Mouse (Mus musculus) brain, embryonic 14.5 days (tissue): ENCODE data around the gene Pcif1.

ENCODE experiments used
- CTCF ChIP-seq: fragments of 200-500 bp; IDR thresholded peaks from 2 replicates; pipeline ENCODE4 v1.5.1; 2012; ENCODE audit warnings: inconsistent platforms, mild to moderate bottlenecking, moderate library complexity, borderline replicate concordance; ENCODE audit not compliant: insufficient read depth, insufficient read length; ENCODE audit errors: extremely low read depth
- POLR2A ChIP-seq: fragments of 200-500 bp; IDR thresholded peaks from 2 replicates; pipeline ENCODE4 v1.6.1; 2012; ENCODE audit warnings: mild to moderate bottlenecking, inconsistent platforms, borderline replicate concordance; ENCODE audit not compliant: poor library complexity, insufficient read depth, insufficient read length, severe bottlenecking; ENCODE audit errors: extremely low read depth

GRCm38 (mm10) chr2:164933534-164933933 lies 54.4 kb downstream of the Pcif1 start:
- TF ChIP-seq CTCF (no peak), POLR2A (no peak)
